Mouse (Mus musculus) thymus, adult 2 months (tissue): ENCODE measurements around the gene Pkdcc.

Source experiments
- CTCF ChIP-seq: fragments of 200-500 bp; IDR thresholded peaks from 2 replicates; pipeline ENCODE4 v1.5.1; 2012; ENCODE audit warnings: mild to moderate bottlenecking, control low read depth, low read length, moderate library complexity, borderline replicate concordance; ENCODE audit not compliant: control insufficient read depth, poor library complexity, insufficient read depth; ENCODE audit errors: extremely low read depth
- POLR2A ChIP-seq: fragments of 200-500 bp; IDR thresholded peaks from 2 replicates; pipeline ENCODE4 v1.6.1; 2012; ENCODE audit warnings: mild to moderate bottlenecking, low read length, control low read depth, moderate library complexity; ENCODE audit not compliant: control insufficient read depth, poor library complexity, insufficient read depth; ENCODE audit errors: extremely low read depth

DNA sequence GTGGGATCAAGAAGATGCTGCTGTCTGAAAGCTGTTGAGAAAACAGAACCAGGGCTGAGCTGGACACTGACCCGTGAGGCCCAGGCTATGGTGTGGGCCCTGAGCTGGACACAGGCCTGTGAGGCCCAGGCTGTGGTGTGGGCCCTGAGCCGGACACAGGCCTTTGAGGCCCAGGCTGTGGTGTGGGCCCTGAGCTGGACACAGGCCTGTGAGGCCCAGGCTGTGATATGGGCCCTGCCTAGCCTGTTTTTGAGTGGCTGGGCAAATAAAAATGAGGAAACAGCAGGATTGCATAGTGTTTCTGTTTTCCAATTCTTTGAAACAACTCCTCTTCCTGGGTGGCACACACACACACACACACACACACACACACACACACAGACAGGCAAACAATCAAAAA is 2.7 kb upstream of the Pkdcc start:
- no peak for TF ChIP-seq POLR2A
- no peak for TF ChIP-seq CTCF
